Mouse (Mus musculus) liver, adult 2 months (tissue): ENCODE measurements around the gene Ripor2.

Experiments used
- CTCF ChIP-seq: fragments of 200-500 bp; IDR thresholded peaks from 2 replicates; pipeline ENCODE4 v1.5.1; 2011; ENCODE audit warnings: low read depth, low read length, control low read depth
- POLR2A ChIP-seq: fragments of 200-500 bp; IDR thresholded peaks from 2 replicates; pipeline ENCODE4 v1.6.1; 2011; ENCODE audit warnings: low read length, control low read depth; ENCODE audit not compliant: insufficient read depth; ENCODE audit errors: extremely low read depth

- TF ChIP-seq POLR2A (no peak), CTCF (no peak)
Measured at GRCm38 (mm10) chr13:24656719-24657497, 74.9 kb downstream of the Ripor2 start.
